Mouse (Mus musculus): ENCODE data around the gene Edc4. TPM values are rescaled to one million over a fixed set of nuclear protein-coding genes. Genes with fewer than 3 reads are reported as not detected.
A peak's percentile ranks its signal among the peaks of the same experiment; 100 is the strongest.

Gene Edc4
- polyA plus RNA-seq, 1 experiment, result 45.2 TPM

- TF ChIP-seq POLR2A (IDR thresholded peaks at IDR 0.05; ENCODE audit: insufficient read depth, low read length), result no peak
- TF ChIP-seq EP300 (IDR thresholded peaks at IDR 0.05; ENCODE audit: insufficient read depth, low read depth, low read length), result no peak
- no peak for TF ChIP-seq CTCF (IDR thresholded peaks at IDR 0.05; ENCODE audit: low read depth, low read length)
- Histone ChIP-seq H3K9ac (ENCODE audit: low read depth, poor library complexity, severe bottlenecking) (no peak within 1 kb of the TSS), H3K27ac (ENCODE audit: insufficient read depth, low read length) (no peak within 1 kb of the TSS), H3K27me3 (ENCODE audit: control insufficient read depth, insufficient read depth, low read length, poor library complexity, severe bottlenecking) (no peaks in the 10 kb centered on the region), H3K4me1 (ENCODE audit: control insufficient read depth, insufficient read depth, low read length) (no peaks in the 10 kb centered on the region), H3K36me3 (ENCODE audit: control insufficient read depth, insufficient read depth, low read length, poor library complexity, severe bottlenecking) (no peaks in the 10 kb centered on the region), H3K4me3 (ENCODE audit: low read depth, low read length) (no peak within 1 kb of the TSS), H3K9me3 (replicated peaks; ENCODE audit: control insufficient read depth, insufficient read depth, low read length, poor library complexity, severe bottlenecking) (no peaks in the 10 kb centered on the region)
Observed at GRCm38 (mm10) chr8:105933762-105934161, 53.1 kb downstream of the Edc4 start, which contains the start of gene Ctrl. TSS of gene Ctrl (minus strand) at chr8:105933862.

DNA sequence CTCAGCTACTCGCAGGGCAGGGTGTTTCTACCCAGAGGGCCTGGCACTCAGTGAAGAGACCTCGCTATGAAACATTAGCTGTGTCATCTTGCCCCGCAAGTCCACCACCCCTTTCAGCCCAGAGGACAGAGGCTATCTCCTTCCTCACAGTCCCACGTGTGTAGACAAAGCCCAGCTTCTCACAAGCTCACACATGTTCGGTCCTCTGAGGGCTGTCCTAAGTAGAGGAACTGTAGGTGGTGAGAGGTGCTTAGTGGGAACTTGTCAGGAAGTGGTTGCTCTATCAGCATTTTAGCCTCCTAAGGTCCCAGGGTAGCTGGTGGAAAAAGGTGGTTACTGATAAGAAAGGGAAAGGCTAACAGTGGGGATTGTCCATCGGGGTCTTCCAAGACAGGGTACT lies 54.4 kb downstream of the Edc4 start:
- Histone ChIP-seq H3K9ac (ENCODE audit: low read depth, poor library complexity, severe bottlenecking) (no peak overlapping the region), H3K27ac (ENCODE audit: insufficient read depth, low read length) (no peak overlapping the region), H3K9me3 (replicated peaks; ENCODE audit: control insufficient read depth, insufficient read depth, low read length, poor library complexity, severe bottlenecking) (no peaks in the 10 kb centered on the region), H3K27me3 (ENCODE audit: control insufficient read depth, insufficient read depth, low read length, poor library complexity, severe bottlenecking) (no peaks in the 10 kb centered on the region), H3K36me3 (ENCODE audit: control insufficient read depth, insufficient read depth, low read length, poor library complexity, severe bottlenecking) (no peaks in the 10 kb centered on the region), H3K4me3 (ENCODE audit: low read depth, low read length) (no peak overlapping the region), H3K4me1 (ENCODE audit: control insufficient read depth, insufficient read depth, low read length) (no peaks in the 10 kb centered on the region)
- no peak for TF ChIP-seq POLR2A (IDR thresholded peaks at IDR 0.05; ENCODE audit: insufficient read depth, low read length)
- TF ChIP-seq EP300 (IDR thresholded peaks at IDR 0.05; ENCODE audit: insufficient read depth, low read depth, low read length), result no peak
- TF ChIP-seq CTCF (IDR thresholded peaks at IDR 0.05; ENCODE audit: low read depth, low read length), result no peak

DNA sequence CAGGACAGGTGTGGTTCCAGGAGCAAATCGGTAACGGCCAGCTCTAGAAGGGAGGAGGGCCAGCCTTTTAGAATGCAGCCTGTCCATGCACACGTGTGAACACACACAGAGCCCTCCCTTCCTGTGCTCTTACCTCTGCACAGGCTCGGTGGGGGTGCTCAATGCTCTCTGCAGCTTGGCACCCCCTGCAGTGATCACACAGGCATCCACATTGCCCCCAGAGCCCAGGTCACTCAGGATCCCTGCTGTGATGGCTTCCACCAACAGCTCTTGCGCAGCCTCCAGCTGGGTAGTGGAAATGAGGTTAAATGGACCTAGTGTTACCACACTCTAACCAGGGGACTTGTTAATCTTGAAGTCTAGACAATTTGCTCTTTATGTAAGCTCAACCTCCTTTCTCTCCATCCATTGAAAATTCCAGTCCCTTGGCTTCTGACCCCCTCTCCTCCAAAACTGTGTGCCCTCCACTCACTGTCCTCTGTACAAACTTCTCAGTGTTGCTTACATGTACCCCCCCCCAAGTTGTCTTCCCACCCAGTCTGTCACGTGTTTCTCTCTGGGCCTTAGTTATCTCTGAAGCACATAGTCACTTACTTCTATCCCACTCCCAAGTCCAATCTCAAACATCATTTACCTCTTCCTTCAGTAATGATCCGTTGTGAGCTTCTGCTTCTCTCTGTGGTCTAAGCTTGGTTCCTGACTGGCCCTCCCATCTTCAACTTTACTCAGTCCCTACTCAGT lies 55.4 kb downstream of the Edc4 start:
- Histone ChIP-seq H3K9me3 (replicated peaks; ENCODE audit: control insufficient read depth, insufficient read depth, low read length, poor library complexity, severe bottlenecking) (no peaks in the 10 kb centered on the region), H3K9ac (ENCODE audit: low read depth, poor library complexity, severe bottlenecking) (peak overlapping the region; percentile 36), H3K27me3 (ENCODE audit: control insufficient read depth, insufficient read depth, low read length, poor library complexity, severe bottlenecking) (no peaks in the 10 kb centered on the region), H3K4me3 (ENCODE audit: low read depth, low read length) (peak overlapping the region; percentile 73), H3K36me3 (ENCODE audit: control insufficient read depth, insufficient read depth, low read length, poor library complexity, severe bottlenecking) (no peaks in the 10 kb centered on the region), H3K4me1 (ENCODE audit: control insufficient read depth, insufficient read depth, low read length) (no peaks in the 10 kb centered on the region), H3K27ac (ENCODE audit: insufficient read depth, low read length) (no peak overlapping the region)
- no peak for TF ChIP-seq POLR2A (IDR thresholded peaks at IDR 0.05; ENCODE audit: insufficient read depth, low read length)
- TF ChIP-seq CTCF (IDR thresholded peaks at IDR 0.05; ENCODE audit: low read depth, low read length), result no peak
- no peak for TF ChIP-seq EP300 (IDR thresholded peaks at IDR 0.05; ENCODE audit: insufficient read depth, low read depth, low read length)

DNA sequence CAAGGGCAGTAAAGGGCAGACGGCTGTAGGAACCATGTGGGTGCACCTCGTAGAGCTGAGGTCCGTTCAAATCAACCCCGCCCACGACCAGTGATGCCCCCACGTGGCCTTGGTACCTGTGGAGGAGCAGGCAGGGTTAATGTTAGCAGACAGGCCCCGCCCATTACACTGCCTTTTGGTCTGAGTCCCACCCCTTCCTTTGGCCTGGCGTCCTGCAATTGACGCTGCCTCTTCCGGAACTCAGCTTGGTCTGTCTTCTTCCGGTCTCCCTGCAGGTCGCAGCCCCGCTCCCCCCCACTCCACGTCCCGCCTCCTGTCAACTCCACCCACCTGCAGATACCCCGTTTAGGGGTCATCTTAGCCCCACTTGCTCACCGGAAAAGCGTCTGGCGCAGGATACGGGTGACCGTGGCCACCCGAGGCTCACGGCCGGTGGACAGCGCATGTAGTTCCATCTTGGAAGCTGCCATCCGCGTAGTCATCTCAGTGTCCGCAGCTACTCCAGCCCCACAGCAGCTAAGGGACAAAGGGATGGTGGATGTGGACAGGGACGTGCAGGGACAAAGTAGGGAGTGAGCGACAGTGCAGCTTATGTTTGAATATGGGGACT lies 56.3 kb downstream of the Edc4 start:
- H3K27me3 ChIP-seq (ENCODE audit: control insufficient read depth, insufficient read depth, low read length, poor library complexity, severe bottlenecking), result no peaks in the 10 kb centered on the region
- H3K27ac ChIP-seq (ENCODE audit: insufficient read depth, low read length), result no peak overlapping the region
- peak overlapping the region; percentile 73 for H3K4me3 ChIP-seq (ENCODE audit: low read depth, low read length)
- no peaks in the 10 kb centered on the region for H3K4me1 ChIP-seq (ENCODE audit: control insufficient read depth, insufficient read depth, low read length)
- H3K36me3 ChIP-seq (ENCODE audit: control insufficient read depth, insufficient read depth, low read length, poor library complexity, severe bottlenecking), result no peaks in the 10 kb centered on the region
- peak overlapping the region; percentile 36 for H3K9ac ChIP-seq (ENCODE audit: low read depth, poor library complexity, severe bottlenecking)
- peak; percentile 40; the same call in 1 of the 2 replicates for TF ChIP-seq EP300 (IDR thresholded peaks at IDR 0.05; ENCODE audit: insufficient read depth, low read depth, low read length)
- no peak for TF ChIP-seq CTCF (IDR thresholded peaks at IDR 0.05; ENCODE audit: low read depth, low read length)
- peak; percentile 4 for TF ChIP-seq POLR2A (IDR thresholded peaks at IDR 0.05; ENCODE audit: insufficient read depth, low read length)
- H3K9me3 ChIP-seq (replicated peaks; ENCODE audit: control insufficient read depth, insufficient read depth, low read length, poor library complexity, severe bottlenecking), result no peaks in the 10 kb centered on the region

- no peaks in the 10 kb centered on the region for H3K27me3 ChIP-seq (ENCODE audit: control insufficient read depth, insufficient read depth, low read length, poor library complexity, severe bottlenecking)
- H3K4me1 ChIP-seq (ENCODE audit: control insufficient read depth, insufficient read depth, low read length), result no peaks in the 10 kb centered on the region
- TF ChIP-seq EP300 (IDR thresholded peaks at IDR 0.05; ENCODE audit: insufficient read depth, low read depth, low read length) (no peak), POLR2A (IDR thresholded peaks at IDR 0.05; ENCODE audit: insufficient read depth, low read length) (no peak), CTCF (IDR thresholded peaks at IDR 0.05; ENCODE audit: low read depth, low read length) (no peak)
- peak overlapping the region; percentile 36 for H3K9ac ChIP-seq (ENCODE audit: low read depth, poor library complexity, severe bottlenecking)
- H3K9me3 ChIP-seq (replicated peaks; ENCODE audit: control insufficient read depth, insufficient read depth, low read length, poor library complexity, severe bottlenecking), result no peaks in the 10 kb centered on the region
- no peaks in the 10 kb centered on the region for H3K36me3 ChIP-seq (ENCODE audit: control insufficient read depth, insufficient read depth, low read length, poor library complexity, severe bottlenecking)
- H3K27ac ChIP-seq (ENCODE audit: insufficient read depth, low read length), result no peak overlapping the region
- peak overlapping the region; percentile 73 for H3K4me3 ChIP-seq (ENCODE audit: low read depth, low read length)
Observed at GRCm38 (mm10) chr8:105937496-105938305, 57.0 kb downstream of the Edc4 start.
